Mouse (Mus musculus) 3T3-L1 (cell line): ENCODE data around the gene Tomm40l.

Experiments
- DNase-seq: peaks from one replicate; pipeline ENCODE4 v3.0.0-alpha.2; 2015; ENCODE audit warnings: low read depth, low spot score

Tomm40l gene

DNA sequence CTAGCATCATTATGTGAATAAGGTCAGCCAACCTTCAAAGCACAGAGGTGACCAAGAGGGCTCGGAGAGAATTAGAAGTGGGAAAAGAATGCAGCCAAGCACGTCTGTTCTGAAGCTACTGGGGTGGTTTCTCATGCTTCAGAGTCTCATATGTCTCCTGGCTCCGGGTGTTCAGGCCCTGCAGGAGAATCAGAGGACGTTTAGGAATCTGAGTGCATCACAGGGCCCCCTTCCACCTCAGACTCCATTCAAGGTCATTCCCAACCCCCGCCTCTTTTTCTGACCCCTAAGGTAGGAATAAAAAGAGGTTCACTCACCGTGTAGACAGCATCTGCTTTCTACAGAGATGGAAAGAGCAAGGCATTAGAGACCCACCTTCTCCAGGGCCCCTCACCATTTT is 7.4 kb upstream of the Tomm40l start:
- no peak for DNase-seq

GRCm38 (mm10) chr1:171227879-171228278 is 5.6 kb upstream of the Tomm40l start:
- DNase-seq, result no peak

- no peak for DNase-seq
Measured at GRCm38 (mm10) chr1:171226780-171227179, 4.5 kb upstream of the Tomm40l start.

- no peak for DNase-seq
Measured at GRCm38 (mm10) chr1:171224857-171225256, 2.5 kb upstream of the Tomm40l start, which contains the start of gene Apoa2. Apoa2 (plus strand) TSS chr1:171225054.

DNA sequence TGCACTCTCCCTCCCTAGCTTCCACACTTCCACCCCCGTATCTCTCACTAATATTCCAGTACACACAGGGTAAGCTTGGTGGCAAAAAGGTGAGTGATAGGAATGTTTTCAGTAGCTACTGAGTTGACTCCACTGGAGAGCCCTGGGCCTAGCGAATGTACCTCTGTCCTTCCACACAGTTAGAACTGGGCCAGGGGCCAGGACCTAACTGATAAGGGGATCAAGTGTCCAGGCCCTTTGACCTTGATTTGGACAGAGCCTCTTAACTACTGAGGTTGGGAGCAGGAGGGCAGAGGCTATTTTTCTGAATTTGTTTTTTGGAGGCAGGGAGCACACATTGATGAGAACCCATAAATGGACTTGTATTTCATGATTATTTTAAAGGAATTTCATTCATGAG is 1.5 kb upstream of the Tomm40l start:
- DNase-seq, result no peak

- peak; percentile 18 for DNase-seq
Measured at GRCm38 (mm10) chr1:171223168-171223567, 854 bp upstream of the Tomm40l start.

DNA sequence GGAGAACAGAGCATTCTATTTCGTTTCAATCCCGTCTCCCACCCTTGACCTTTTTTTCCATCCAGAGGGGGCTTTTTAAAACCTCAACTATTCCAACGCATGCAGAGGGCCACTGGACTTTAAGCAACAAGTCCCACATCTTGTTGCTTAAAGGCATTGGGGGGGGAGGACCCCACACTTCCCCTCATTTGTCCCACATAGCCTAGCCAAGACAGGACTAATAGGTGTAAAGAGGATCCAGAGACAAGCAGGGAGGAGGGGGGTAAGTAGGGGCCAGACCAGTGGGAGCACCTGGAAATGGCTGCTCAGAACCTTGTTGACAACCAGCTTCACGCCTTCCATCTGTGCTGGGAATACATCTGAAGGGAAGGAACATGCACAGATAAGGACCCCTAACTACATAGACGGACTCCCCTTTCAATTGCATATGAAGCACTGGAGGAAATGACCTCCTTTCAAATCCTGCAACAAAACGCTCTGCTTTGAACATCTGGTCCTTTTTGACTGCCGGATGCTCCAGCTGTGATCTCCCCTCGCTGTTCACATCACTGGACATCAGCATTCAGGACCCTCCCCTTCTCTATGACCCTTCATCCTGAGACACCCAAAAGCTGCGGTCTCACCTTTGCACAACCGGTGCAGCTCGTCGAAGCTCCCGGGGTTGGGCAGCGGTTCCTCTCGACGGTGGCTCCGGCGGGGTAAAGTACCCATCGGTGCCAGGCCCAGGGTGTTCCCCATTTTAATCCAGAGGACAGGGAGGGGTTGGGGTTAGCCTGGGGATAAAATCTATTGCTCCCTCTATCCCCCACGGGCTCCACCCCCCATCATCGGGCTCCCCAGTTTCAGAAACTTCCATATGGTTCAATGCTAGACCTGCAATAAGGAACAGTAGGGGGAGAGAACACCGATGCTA is 777 bp downstream of the Tomm40l start:
- DNase-seq, result peak; percentile 19

DNA sequence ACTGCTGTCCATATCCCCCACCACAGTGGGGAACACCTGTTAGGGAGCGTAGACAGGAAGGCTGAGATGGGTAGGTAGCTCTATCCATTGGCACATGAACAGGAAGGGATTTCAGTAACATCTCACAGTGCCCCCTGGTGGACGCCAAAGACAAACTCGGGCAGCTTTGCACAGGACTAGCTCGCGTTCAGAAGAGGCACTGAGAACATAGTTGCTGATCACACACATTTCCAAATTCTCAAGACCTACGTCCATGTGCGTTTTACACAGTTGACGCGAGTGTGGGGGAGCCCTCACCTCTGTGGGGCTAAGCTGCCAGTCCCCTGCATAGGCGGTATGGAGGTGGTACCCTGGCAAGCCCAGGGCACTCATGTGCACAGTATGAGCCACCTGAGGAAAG is 1.4 kb downstream of the Tomm40l start:
- DNase-seq, result peak; percentile 94

DNA sequence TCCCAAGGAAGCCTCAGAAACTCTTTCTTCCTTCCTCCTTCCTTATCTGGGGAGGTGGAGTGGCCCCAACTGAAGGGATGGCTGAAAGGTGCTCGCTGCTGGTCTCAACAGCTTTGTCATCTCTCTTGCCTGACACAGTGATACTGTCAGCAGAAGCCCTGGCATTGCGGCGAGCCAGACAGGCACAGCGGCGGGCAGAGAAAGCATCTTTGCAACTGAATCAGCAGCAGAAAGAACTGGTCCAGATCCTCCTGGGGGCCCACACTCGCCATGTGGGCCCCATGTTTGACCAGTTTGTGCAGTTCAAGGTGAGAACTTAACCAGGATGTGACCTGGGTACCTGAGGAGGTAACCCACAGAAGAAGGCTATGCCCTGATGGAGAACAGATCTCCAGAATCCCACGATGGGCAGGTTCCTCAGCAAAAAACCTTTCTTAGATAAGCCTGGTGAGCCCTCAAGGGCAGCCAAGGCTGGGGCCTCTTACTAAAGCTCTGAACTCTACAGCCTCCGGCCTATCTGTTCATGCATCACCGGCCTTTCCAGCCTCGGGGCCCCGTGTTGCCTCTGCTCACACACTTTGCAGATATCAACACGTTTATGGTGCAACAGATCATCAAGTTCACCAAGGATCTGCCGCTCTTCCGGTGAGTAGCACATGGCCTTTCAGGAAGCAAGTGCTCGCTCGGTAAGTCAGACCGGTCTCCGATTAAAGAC is 5.9 kb downstream of the Tomm40l start:
- DNase-seq, result no peak

DNA sequence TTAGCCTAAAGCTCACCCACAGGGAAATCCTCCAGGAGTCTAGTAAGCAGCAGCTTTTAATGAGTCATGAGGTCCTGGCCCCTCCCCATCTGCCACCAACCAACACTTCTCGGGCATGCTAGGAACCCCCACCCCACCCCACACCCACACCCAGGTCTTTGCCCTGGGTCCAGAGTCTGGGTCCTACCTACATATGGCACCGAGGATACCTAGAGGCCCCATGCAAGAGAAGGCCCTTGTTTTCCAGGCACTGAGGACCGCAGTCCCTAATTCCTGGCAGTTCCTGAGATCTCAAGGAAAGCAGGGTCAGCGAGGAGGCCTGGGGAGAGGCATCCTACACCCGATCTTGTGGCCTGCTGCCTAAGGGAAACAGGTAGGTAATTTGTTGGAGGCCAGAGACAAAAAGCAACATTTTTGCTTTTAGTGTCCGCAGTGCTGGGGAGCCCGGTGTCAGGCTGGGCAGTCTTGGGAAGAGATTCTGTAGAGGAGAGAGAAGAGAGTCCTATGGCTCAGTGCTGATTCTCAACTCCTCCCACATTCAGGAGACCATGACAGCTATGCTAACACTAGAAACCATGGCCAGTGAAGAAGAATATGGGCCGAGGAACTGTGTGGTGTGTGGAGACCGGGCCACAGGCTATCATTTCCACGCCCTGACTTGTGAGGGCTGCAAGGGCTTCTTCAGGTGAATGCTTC is 8.4 kb downstream of the Tomm40l start, which contains the start of gene Nr1i3:
Gene Nr1i3 (plus strand): TSS at position 170 of the 696 bp plus-strand sequence.
- DNase-seq, result no peak

- DNase-seq, result no peak
Measured at GRCm38 (mm10) chr1:171212854-171213253, 9.5 kb downstream of the Tomm40l start.

- no peak for DNase-seq
Measured at GRCm38 (mm10) chr1:171209409-171209808, 12.9 kb downstream of the Tomm40l start.

DNA sequence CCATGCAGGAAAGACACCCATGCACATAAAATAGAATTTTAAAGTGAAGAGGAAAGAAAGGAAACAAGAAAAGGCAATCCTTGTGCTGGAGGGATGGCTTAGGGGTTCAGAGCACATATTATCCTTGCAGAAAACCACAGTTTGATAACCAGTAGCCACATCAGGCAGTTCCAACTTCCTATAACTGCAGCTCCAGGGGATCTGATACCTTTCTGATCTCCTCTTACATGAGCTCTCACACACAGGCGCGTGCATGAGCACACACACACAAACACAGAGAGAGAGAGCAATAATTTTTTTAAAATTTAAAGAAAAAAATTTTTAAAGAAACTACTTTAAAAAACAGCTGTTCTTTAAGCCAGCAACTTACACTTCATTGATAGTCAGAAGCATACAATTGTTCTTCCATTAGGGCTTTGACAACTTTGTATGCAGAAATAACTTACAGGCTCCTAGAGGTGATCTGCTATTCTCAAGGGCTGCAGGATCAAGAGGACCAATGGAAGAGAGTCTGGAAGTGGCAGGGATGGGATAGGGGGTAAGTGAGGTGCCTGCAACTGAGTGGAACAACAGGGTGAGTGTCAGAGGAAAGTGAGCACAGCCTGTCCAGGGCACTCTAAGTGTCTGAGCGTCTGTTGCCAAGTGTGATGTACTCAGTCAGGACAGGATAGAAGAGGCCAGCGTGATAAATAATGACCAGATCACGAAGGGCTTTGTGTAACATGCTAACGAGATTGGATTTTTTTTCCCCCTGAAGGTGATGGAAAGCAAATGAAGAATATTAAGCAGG is 16.4 kb downstream of the Tomm40l start:
- no peak for DNase-seq

DNA sequence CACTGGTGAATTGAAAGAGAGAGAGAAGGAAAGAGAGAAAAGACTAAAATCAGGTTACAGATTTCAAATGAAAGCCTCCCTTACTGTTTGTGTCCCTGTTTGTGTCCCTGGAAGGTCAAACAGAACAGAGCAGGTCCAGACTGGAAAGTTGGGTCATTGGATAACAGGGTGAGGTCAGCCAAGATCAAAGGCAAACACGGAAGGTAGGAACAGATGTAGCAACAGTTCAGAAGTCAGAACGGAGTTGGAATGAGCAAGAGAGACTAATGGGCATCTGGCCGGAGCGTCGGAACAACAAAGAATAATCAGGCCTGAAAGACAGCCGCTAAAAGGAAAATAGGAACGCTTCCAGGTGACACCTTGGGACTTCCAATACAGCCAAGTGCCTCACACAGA is 18.1 kb downstream of the Tomm40l start:
- DNase-seq, result no peak

GRCm38 (mm10) chr1:171203471-171204248 is 18.7 kb downstream of the Tomm40l start:
- no peak for DNase-seq

DNA sequence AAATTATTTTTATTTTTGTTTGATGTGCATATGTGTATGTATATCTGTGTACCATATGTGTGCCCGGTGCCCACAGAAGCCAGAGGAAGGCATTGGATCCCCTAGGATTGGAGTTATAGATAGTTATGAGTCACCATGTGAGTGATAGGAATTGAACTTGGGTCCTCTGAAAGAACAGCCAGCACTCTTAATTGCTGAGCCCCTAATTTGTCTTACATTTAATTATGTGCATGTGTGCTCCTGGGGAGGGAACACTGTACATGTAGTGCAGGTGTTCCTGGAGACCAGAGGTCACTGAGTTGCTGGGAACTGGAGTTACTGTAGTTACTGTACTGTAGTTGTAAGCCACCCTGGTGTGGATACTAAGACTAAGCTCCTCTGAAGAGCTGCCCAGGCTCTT is 21.5 kb downstream of the Tomm40l start:
- no peak for DNase-seq

DNA sequence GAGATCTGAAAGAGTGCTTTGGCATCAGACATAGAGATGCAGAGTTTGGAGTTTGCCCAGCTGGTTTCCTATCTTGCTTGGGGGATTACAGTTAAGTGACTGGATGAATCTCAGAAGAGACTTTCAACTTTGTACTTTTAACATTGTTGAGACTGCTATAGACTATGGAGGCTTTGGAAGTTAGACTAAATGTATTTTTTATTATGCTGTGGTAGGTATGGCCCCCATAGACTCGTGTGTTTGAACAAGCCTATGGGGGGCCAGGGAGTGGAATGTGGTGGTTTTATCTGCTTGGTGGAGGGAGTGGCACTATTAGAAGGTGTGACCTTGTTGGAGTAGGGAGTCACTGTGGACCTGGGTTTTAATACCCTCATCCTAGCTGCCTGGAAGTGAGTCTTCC is 22.8 kb downstream of the Tomm40l start:
- DNase-seq, result no peak

- no peak for DNase-seq
Measured at GRCm38 (mm10) chr1:171195887-171196397, 26.4 kb downstream of the Tomm40l start, which contains the start of gene Pcp4l1. Pcp4l1 (minus strand) TSS chr1:171196268.

DNA sequence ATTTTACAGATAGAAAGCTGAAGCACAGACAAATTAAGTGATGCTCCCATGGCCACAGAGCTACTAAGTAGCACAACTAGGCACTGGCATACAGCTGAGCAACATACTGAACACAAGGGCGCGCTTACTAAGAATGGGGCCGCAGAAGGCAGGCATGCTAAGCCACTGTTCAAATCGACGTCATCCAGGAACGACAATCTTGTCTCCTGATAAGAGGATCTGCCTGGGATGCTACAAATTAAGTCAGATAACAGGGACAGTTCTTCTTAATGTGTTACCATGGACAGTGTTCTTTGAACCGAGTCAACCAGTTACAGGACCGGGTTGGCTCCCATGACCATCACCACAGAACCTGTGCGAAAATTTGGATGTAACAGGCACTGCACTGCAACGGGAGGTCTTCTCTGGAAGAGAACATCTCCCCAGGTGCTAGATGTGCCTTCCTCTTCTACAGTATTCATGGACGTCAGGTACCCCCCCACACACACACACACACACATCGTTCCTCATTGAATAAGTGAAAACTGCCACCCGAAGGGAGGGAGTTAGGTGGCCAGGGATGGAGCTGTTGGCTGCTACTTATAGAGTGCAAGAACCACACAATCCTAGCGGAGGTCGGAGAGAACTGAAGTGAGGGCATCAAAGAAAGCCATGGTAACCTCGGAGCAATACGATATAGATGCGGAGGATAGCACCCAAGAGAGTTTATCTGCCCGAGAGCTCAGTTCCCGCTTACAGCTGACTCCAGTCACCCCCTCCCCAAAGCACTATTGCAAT is 27.1 kb downstream of the Tomm40l start:
- DNase-seq, result no peak
